Mouse (Mus musculus) stomach, postnatal 0 days (tissue): ENCODE measurements around the gene Pik3r3. TPM values are rescaled to one million over a fixed set of nuclear protein-coding genes. Genes with fewer than 3 reads are reported as not detected.
A peak's percentile ranks its signal among the peaks of the same experiment; 100 is the strongest.
"Not testable (repeated sequence)": the region's sequence is repeated elsewhere in the genome, so short reads cannot be mapped to it uniquely, and the experiment has no call there.

ENCODE experiments used
- ATAC-seq: fragments of 200-750 bp; cut with Nextera tagmentation; 2 replicates; pipeline ENCODE4 v1.8.0; 2017; ENCODE audit not compliant: low FRiP score, low TSS enrichment
- DNase-seq: peaks from one replicate; pipeline ENCODE4 v3.0.0-alpha.2; 2016; ENCODE audit warnings: low spot score
- H3K27ac ChIP-seq: fragments of 300-500 bp; sonication (generic); replicated peaks from 2 replicates; pipeline ENCODE4 v1.5.1; 2014; ENCODE audit warnings: mild to moderate bottlenecking, control low read depth
- H3K27me3 ChIP-seq: fragments of 300-500 bp; sonication (generic); 2 replicates; pipeline ENCODE4 v1.6.1; 2014; ENCODE audit warnings: low read length; ENCODE audit not compliant: control insufficient read depth, insufficient read depth
- H3K36me3 ChIP-seq: fragments of 300-500 bp; sonication (generic); 2 replicates; pipeline ENCODE4 v1.6.1; 2014; ENCODE audit warnings: low read length, mixed read lengths; ENCODE audit not compliant: control insufficient read depth, insufficient read depth
- H3K4me1 ChIP-seq: fragments of 300-500 bp; sonication (generic); replicated peaks from 2 replicates; pipeline ENCODE4 v1.6.1; 2014; ENCODE audit warnings: antibody characterized with exemption; ENCODE audit not compliant: control insufficient read depth, insufficient read depth
- H3K4me2 ChIP-seq: fragments of 300-500 bp; sonication (generic); replicated peaks from 2 replicates; pipeline ENCODE4 v1.6.1; 2014; ENCODE audit warnings: low read depth, mild to moderate bottlenecking, control low read depth, moderate library complexity
- H3K4me3 ChIP-seq: fragments of 300-500 bp; sonication (generic); 2 replicates; pipeline ENCODE4 v1.5.1; 2014; ENCODE audit warnings: low read depth, low read length, control low read depth
- H3K9ac ChIP-seq: fragments of 300-500 bp; sonication (generic); 2 replicates; pipeline ENCODE4 v1.6.1; 2014; ENCODE audit warnings: mild to moderate bottlenecking, low read length, control low read depth, mixed read lengths
- H3K9me3 ChIP-seq: fragments of 300-500 bp; sonication (generic); 2 replicates; pipeline ENCODE4 v1.6.1; 2016; ENCODE audit warnings: low read length; ENCODE audit not compliant: control insufficient read depth
- CTCF ChIP-seq: IDR thresholded peaks from 2 replicates; pipeline ENCODE4 v1.5.1; 2016; ENCODE audit warnings: antibody characterized with exemption, low read depth, mild to moderate bottlenecking, moderate library complexity
- EP300 ChIP-seq: optimal IDR thresholded peaks from 2 replicates; pipeline ENCODE3; 2016; ENCODE audit warnings: antibody characterized with exemption
- WGBS: fragments of 180-500 bp; shearing (Covaris S2); extraction: QIAGEN DNeasy Blood & Tissue Kit; methylation state at CpG from one replicate; pipeline ENCODE4 v1.1.7; 2014; 5-methylcytosine and 5-hydroxymethylcytosine counted together
- polyA plus RNA-seq: library from polyadenylated mRNA; unstranded; fragments of >200 nt; fragmentation: Nextera tagmentation; extraction: Ambion mirVana; gene quantifications from 2 replicates; pipeline ENCODE4 v1.2.1, GENCODE M21; 2015

Gene Pik3r3
- polyA plus RNA-seq, 1 experiment from 2014 or later: 6.8 TPM

DNA sequence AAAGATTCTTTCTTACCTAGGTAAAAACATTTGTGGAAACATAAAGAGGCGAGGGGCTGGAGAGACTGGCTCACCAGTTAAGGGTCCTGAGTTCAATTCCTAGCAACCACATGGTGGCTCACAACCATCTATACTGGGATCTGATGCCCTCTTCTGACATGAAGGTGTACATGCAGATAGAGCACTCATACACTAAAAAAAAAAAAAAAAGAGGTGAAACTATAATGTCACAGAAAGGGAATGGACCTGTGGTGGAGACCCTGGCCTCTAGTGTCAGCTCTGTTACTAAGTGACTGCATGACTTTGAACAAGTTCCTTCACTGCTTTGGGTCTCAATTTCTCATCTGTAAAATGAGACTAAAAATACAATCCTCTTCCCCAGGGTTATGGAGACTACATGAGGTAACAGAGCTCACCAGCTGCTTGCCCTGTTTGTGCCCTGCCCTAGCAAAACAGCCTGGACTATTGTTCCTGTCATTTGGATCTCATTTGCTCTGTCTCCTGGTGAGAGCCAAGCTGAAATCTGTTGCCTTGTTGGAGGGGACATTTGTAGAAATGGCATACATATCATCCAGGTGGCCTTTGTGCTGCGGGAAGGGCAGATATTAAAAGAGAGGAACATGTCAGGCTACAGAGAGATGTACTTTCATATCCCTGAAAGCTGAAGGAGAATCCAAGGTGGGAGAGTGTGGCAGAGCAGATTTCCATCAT, 5.4 kb upstream of the Pik3r3 start:
- no peaks in the 10 kb centered on the region for H3K27me3 ChIP-seq
- ATAC-seq (no peak), DNase-seq (no peak)
- no peaks in the 10 kb centered on the region for H3K36me3 ChIP-seq
- 71% methylated on average over 2 of the region's 2 CpGs for WGBS
- H3K4me1 ChIP-seq: no peaks in the 10 kb centered on the region
- TF ChIP-seq EP300 (no peak), CTCF (no peak)
- no peak overlapping the region for H3K27ac ChIP-seq
- no peak overlapping the region for H3K4me3 ChIP-seq
- no peak overlapping the region for H3K4me2 ChIP-seq
- no peak overlapping the region for H3K9ac ChIP-seq
- H3K9me3 ChIP-seq: no peaks in the 10 kb centered on the region

- WGBS: 38% methylated on average over 2 of the region's 2 CpGs
- no peak overlapping the region for H3K27ac ChIP-seq
- TF ChIP-seq CTCF: no peak
- no peak for TF ChIP-seq EP300
- H3K4me3 ChIP-seq: no peak overlapping the region
- H3K9ac ChIP-seq: no peak overlapping the region
- no peaks in the 10 kb centered on the region for H3K4me1 ChIP-seq
- no peaks in the 10 kb centered on the region for H3K36me3 ChIP-seq
- no peak overlapping the region for H3K4me2 ChIP-seq
- no peak for DNase-seq
- H3K9me3 ChIP-seq: no peaks in the 10 kb centered on the region
- ATAC-seq: no peak
- H3K27me3 ChIP-seq: no peaks in the 10 kb centered on the region
Observed at GRCm38 (mm10) chr4:116217046-116217445, 4.4 kb upstream of the Pik3r3 start.

DNA sequence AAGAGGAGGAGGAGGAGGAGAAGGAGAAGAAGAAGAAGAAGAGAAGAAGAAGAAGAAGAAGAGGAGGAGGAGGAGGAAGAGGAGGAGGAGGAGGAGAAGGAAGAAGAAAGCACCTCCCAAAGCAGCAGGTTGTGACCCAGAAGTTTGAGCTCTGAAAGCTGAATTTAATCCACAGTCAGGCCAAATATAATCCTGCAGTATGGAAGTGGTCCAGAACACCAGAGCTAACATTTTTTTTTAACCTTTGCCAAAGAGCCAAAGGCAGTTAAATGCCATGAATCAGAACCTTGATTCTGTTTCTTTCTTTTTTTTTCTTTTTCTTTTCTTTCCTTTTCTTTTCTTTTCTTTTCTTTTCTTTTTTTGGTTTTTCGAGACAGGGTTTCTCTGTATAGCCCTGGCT, 3.8 kb upstream of the Pik3r3 start:
- H3K9ac ChIP-seq, H3K4me3 ChIP-seq, H3K4me2 ChIP-seq, H3K27me3 ChIP-seq, ATAC-seq, H3K36me3 ChIP-seq, H3K9me3 ChIP-seq, H3K4me1 ChIP-seq, DNase-seq, H3K27ac ChIP-seq: not testable (repeated sequence)
- WGBS: 79% methylated on average over 1 of the region's 1 CpGs

GRCm38 (mm10) chr4:116219056-116219455, 2.4 kb upstream of the Pik3r3 start:
- H3K4me3 ChIP-seq: no peak overlapping the region
- H3K9me3 ChIP-seq: no peaks in the 10 kb centered on the region
- no peak overlapping the region for H3K4me2 ChIP-seq
- WGBS: 71% methylated on average over 1 of the region's 1 CpGs
- no peaks in the 10 kb centered on the region for H3K27me3 ChIP-seq
- DNase-seq (no peak), ATAC-seq (no peak)
- TF ChIP-seq EP300 (no peak), CTCF (no peak)
- H3K27ac ChIP-seq: no peak overlapping the region
- no peak overlapping the region for H3K9ac ChIP-seq
- no peaks in the 10 kb centered on the region for H3K36me3 ChIP-seq
- no peaks in the 10 kb centered on the region for H3K4me1 ChIP-seq

DNA sequence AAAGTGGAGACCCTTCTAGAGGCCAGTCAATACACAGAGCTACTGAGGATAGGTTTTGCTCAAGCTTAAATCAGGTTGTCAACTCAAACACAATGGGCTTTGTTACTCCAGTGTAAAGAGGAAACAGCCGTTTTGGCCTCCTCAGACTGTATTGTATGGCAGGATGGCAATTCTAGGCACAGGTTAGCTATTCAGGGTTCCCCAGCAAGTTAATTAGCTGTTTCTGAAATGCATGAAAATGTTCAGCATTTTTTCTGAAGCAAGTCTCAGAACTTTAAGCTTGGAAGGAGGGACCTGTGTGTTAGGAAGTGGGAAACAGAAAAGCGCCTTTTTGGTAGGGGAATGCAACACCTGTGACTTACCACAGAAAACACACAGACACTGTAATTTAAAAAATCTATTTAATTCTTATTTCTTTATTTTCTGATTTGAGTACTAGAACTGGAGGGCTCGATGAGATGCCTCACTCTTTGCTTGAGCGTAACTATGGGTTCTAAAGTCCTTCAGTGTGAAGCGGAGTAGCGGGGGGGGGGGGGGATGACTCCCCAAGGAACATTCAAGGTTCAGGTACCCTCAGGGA, 1.3 kb upstream of the Pik3r3 start:
- H3K27ac ChIP-seq: peak overlapping the region; percentile 94; the same call in 1 of the 2 replicates
- no peaks in the 10 kb centered on the region for H3K27me3 ChIP-seq
- H3K9ac ChIP-seq: peak overlapping the region; percentile 70
- H3K4me3 ChIP-seq: peak overlapping the region; percentile 78
- H3K36me3 ChIP-seq: no peaks in the 10 kb centered on the region
- no peaks in the 10 kb centered on the region for H3K9me3 ChIP-seq
- H3K4me2 ChIP-seq: peak overlapping the region; percentile 53
- TF ChIP-seq EP300: no peak
- TF ChIP-seq CTCF: no peak
- no peaks in the 10 kb centered on the region for H3K4me1 ChIP-seq
- no peak for DNase-seq
- 21% methylated on average over 5 of the region's 6 CpGs for WGBS
- ATAC-seq: no peak

DNA sequence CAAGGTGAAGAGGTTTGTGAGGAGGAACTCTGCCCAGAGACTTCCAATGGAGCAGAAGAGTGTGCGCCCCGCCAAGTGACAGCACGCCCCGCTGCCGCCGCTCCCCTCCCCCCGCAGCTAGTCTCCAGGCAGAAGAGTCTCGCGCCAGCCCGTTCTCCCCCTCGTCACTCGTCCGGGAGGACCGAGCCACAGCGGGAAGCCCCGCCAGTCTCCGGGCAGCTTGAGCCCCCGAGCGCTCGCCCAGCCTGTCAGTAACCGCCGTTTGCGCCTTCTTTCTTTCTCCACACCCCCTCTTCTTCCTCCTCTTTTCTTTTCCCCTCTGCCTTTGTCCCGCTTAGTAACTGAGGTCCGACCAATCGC, 658 bp upstream of the Pik3r3 start:
- peak overlapping the region; percentile 70 for H3K9ac ChIP-seq
- peak overlapping the region; percentile 78 for H3K4me3 ChIP-seq
- H3K4me1 ChIP-seq: no peaks in the 10 kb centered on the region
- no peaks in the 10 kb centered on the region for H3K36me3 ChIP-seq
- peak overlapping the region; percentile 94 for H3K27ac ChIP-seq
- WGBS: under 1% methylated on average over 26 of the region's 26 CpGs
- no peaks in the 10 kb centered on the region for H3K27me3 ChIP-seq
- peak overlapping the region; percentile 53 for H3K4me2 ChIP-seq
- ATAC-seq: peak; percentile 58
- TF ChIP-seq EP300 (peak; percentile 9), CTCF (no peak)
- no peak for DNase-seq
- no peaks in the 10 kb centered on the region for H3K9me3 ChIP-seq
